In the genomic region with DNA sequence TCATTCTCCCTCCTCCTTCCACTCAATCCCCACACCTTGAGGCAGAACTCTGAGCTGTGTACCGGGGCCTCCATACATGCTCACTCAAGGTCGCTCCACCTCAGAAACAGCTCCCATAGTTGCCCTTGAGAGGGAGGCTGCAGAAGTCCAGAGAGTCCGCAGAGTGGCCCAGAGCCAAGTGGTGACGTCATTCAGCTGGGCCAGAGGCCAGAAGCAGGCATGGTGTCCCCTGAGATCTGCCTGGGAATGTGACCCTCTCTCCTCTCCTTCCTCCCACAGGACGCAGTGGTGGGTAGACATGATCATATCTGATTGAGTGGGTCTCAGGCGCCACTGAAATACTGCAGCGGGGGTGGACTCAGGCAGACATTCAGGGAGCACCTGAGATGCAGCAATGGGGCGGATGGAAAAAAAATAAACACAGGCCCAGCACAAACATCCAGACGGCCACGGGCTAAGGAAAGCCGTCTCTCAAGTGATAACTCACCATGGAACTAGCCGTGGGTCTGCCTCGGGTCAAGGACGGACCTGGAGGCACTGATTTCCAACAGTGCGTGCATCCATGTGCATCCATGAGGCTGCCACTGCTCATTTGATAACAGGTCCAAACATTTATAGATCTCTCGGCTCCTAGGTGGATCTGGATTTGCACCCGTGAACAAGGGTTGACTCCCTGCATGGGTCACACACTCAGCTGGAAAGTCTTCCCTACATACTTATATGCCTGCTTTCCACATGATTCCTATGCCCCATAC, we compare ENCODE assay signal across 8 mouse cellular contexts. TPM values are rescaled to one million over a fixed set of nuclear protein-coding genes. Genes with fewer than 3 reads are reported as not detected.
DNase-seq lines count a peak whose midpoint lies in the region; ATAC-seq lines count a peak whose summit lies in the region.

No protein-coding gene starts in this region.

- H3K27me3 ChIP-seq in embryonic facial prominence, embryonic 10.5 days (replicated peaks; ENCODE audit: low read depth, poor library complexity, severe bottlenecking), result no peaks in the 10 kb centered on the region
- H3K27me3 ChIP-seq in liver, embryonic 15.5 days, result no peaks in the 10 kb centered on the region

- H3K4me3 ChIP-seq in embryonic facial prominence, embryonic 10.5 days, result no peak overlapping the region
- no peak overlapping the region for H3K4me3 ChIP-seq in liver, embryonic 15.5 days (replicated peaks)

- DNase-seq in urinary bladder, postnatal 14 days (ENCODE audit: low spot score), result peak; percentile 25
- DNase-seq in urinary bladder, postnatal 10 days (ENCODE audit: low spot score), result no peak
- DNase-seq in embryonic facial prominence, embryonic 10.5 days (ENCODE audit: low spot score), result peak; percentile 28
- DNase-seq in heart, postnatal 25 days (ENCODE audit: low spot score), result peak; percentile 51
- peak; percentile 78 for DNase-seq in testis, postnatal 14 days (ENCODE audit: low spot score)
- DNase-seq in spleen, postnatal 14 days (ENCODE audit: low spot score in 2 of 2), result no peak

- no peak overlapping the region for H3K27ac ChIP-seq in embryonic facial prominence, embryonic 10.5 days (replicated peaks)
- no peak overlapping the region for H3K27ac ChIP-seq in liver, embryonic 15.5 days (replicated peaks)

- 0 out of 2 replicates have a peak, but pooled peaks cover 3% of the 10 kb centered on the region for H3K9me3 ChIP-seq in embryonic facial prominence, embryonic 10.5 days
- no peaks in the 10 kb centered on the region for H3K9me3 ChIP-seq in liver, embryonic 15.5 days (replicated peaks)

- no peak overlapping the region for H3K4me2 ChIP-seq in liver, embryonic 15.5 days

- ATAC-seq in liver, embryonic 15.5 days (ENCODE audit: insufficient read depth), result peak; percentile 34; the same call in 1 of the 2 replicates
- ATAC-seq in megakaryocyte-erythroid progenitor cell, adult 5-6 weeks (replicated peaks; ENCODE audit: low FRiP score, low TSS enrichment, poor library complexity, severe bottlenecking), result no peak

- no peak overlapping the region for H3K9ac ChIP-seq in liver, embryonic 15.5 days

- H3K4me1 ChIP-seq in embryonic facial prominence, embryonic 10.5 days, result peaks cover 9% of the 10 kb centered on the region; the same call in 1 of the 2 replicates
- peaks cover 4% of the 10 kb centered on the region; the same call in 1 of the 2 replicates for H3K4me1 ChIP-seq in liver, embryonic 15.5 days (replicated peaks)

- intact Hi-C loops in heart, postnatal 25 days (cut with DNase I), result no loop called here

- no peaks in the 10 kb centered on the region for H3K36me3 ChIP-seq in embryonic facial prominence, embryonic 10.5 days (replicated peaks)
- H3K36me3 ChIP-seq in liver, embryonic 15.5 days (replicated peaks), result no peaks in the 10 kb centered on the region

- 78% methylated on average over 17 of the region's 17 CpGs for WGBS in embryonic facial prominence, embryonic 10.5 days
- WGBS in liver, embryonic 15.5 days (ENCODE audit: insufficient replicate concordance), result 63% methylated on average over 17 of the region's 17 CpGs

RNA-seq across cellular contexts. Expression of a gene that starts 34.1 kb away (rescaled TPM):
- 37.4 and 38.2 TPM in 2 replicates for polyA plus RNA-seq in embryonic facial prominence, embryonic 10.5 days (2016; fragmentation: Nextera tagmentation; extraction: Ambion mirVana)
- total RNA-seq in heart, postnatal 25 days (2021), result 1 to 10 TPM; 4.5 to 6.2 TPM
- polyA plus RNA-seq in liver, embryonic 15.5 days (2015; fragmentation: Nextera tagmentation; extraction: Ambion mirVana), result 14.0 and 16.4 TPM in 2 replicates
- 67.9 and 77.4 TPM in 2 replicates for total RNA-seq in megakaryocyte-erythroid progenitor cell, adult 5-6 weeks (2014; fragmentation: Nextera tagmentation)
- total RNA-seq in megakaryocyte-erythroid progenitor cell, adult 5-6 weeks (2017), result 27.3 and 29.6 TPM in 2 replicates

RNA-seq across cellular contexts. Expression of a gene that starts 36.2 kb away (rescaled TPM):
- 57.7 and 66.2 TPM in 2 replicates for polyA plus RNA-seq in embryonic facial prominence, embryonic 10.5 days (2016; fragmentation: Nextera tagmentation; extraction: Ambion mirVana)
- total RNA-seq in heart, postnatal 25 days (2021), result 1 to 10 TPM; 2.9 to 6.7 TPM
- 3.6 and 5.0 TPM in 2 replicates for polyA plus RNA-seq in liver, embryonic 15.5 days (2015; fragmentation: Nextera tagmentation; extraction: Ambion mirVana)
- total RNA-seq in megakaryocyte-erythroid progenitor cell, adult 5-6 weeks (2014; fragmentation: Nextera tagmentation), result 16.8 and 20.1 TPM in 2 replicates
- 11.1 and 15.5 TPM in 2 replicates for total RNA-seq in megakaryocyte-erythroid progenitor cell, adult 5-6 weeks (2017)

Comparison
In these comparisons a context has a peak if more than half of its experiments do, and no peak if none do; other contexts are left out.
1. DNase-seq: peak in urinary bladder, postnatal 14 days (single experiment), embryonic facial prominence, embryonic 10.5 days (single experiment), heart, postnatal 25 days (single experiment) and testis, postnatal 14 days (single experiment); none in urinary bladder, postnatal 10 days (single experiment) and spleen, postnatal 14 days (0 of 2).